Mouse (Mus musculus): Measurements from ENCODE around the gene Pax9. TPM values are rescaled to one million over a fixed set of nuclear protein-coding genes. Genes with fewer than 3 reads are reported as not detected.

Gene Pax9
- polyA plus RNA-seq (2012; rRNA removed): not detected in 2 replicates

GRCm38 (mm10) chr12:56691427-56692079 lies at the start of gene Pax9:
Gene Pax9, plus strand, starts transcription at chr12:56691767.
- peaks cover 78% of the 10 kb centered on the region for H3K27me3 ChIP-seq (ENCODE audit: control insufficient read depth, insufficient read depth, low read length)
- no peak within 1 kb of the TSS for H3K27ac ChIP-seq (ENCODE audit: insufficient read depth, low read depth, low read length)
- no peaks in the 10 kb centered on the region; the same call in none of the 2 replicates for H3K4me1 ChIP-seq (ENCODE audit: control insufficient read depth, insufficient read depth, insufficient read length, low read length)
- H3K4me3 ChIP-seq (ENCODE audit: low read depth, low read length): no peak within 1 kb of the TSS
- WGBS: 4% methylated on average over 40 of the region's 40 CpGs
- TF ChIP-seq POLR2A (IDR thresholded peaks at IDR 0.05; ENCODE audit: low read depth, low read length) (no peak), CTCF (IDR thresholded peaks at IDR 0.05; ENCODE audit: extremely low read depth, insufficient read length, insufficient replicate concordance, low read depth, low read length) (no peak)
- H3K36me3 ChIP-seq (ENCODE audit: control insufficient read depth, insufficient read depth, low read length): no peaks in the 10 kb centered on the region

GRCm38 (mm10) chr12:56669451-56670122 lies 22.0 kb upstream of the Pax9 start:
- no peak for TF ChIP-seq CTCF (IDR thresholded peaks at IDR 0.05; ENCODE audit: extremely low read depth, insufficient read length, insufficient replicate concordance, low read depth, low read length)
- TF ChIP-seq POLR2A (IDR thresholded peaks at IDR 0.05; ENCODE audit: low read depth, low read length): no peak
- no peak overlapping the region for H3K27ac ChIP-seq (ENCODE audit: insufficient read depth, low read depth, low read length)
- H3K27me3 ChIP-seq (ENCODE audit: control insufficient read depth, insufficient read depth, low read length): no peaks in the 10 kb centered on the region
- no peak overlapping the region for H3K4me3 ChIP-seq (ENCODE audit: low read depth, low read length)
- 86% methylated on average over 9 of the region's 9 CpGs for whole genome bisulfite sequencing
- no peaks in the 10 kb centered on the region for H3K36me3 ChIP-seq (ENCODE audit: control insufficient read depth, insufficient read depth, low read length)
- H3K4me1 ChIP-seq (ENCODE audit: control insufficient read depth, insufficient read depth, insufficient read length, low read length): no peaks in the 10 kb centered on the region

GRCm38 (mm10) chr12:56670795-56671194 lies 20.8 kb upstream of the Pax9 start:
- WGBS: 89% methylated on average over 9 of the region's 9 CpGs
- H3K36me3 ChIP-seq (ENCODE audit: control insufficient read depth, insufficient read depth, low read length): no peaks in the 10 kb centered on the region
- no peak overlapping the region for H3K27ac ChIP-seq (ENCODE audit: insufficient read depth, low read depth, low read length)
- H3K27me3 ChIP-seq (ENCODE audit: control insufficient read depth, insufficient read depth, low read length): no peaks in the 10 kb centered on the region
- H3K4me1 ChIP-seq (ENCODE audit: control insufficient read depth, insufficient read depth, insufficient read length, low read length): no peaks in the 10 kb centered on the region
- TF ChIP-seq POLR2A (IDR thresholded peaks at IDR 0.05; ENCODE audit: low read depth, low read length) (no peak), CTCF (IDR thresholded peaks at IDR 0.05; ENCODE audit: extremely low read depth, insufficient read length, insufficient replicate concordance, low read depth, low read length) (no peak)
- no peak overlapping the region for H3K4me3 ChIP-seq (ENCODE audit: low read depth, low read length)

- no peak overlapping the region for H3K4me3 ChIP-seq (ENCODE audit: low read depth, low read length)
- H3K4me1 ChIP-seq (ENCODE audit: control insufficient read depth, insufficient read depth, insufficient read length, low read length): no peaks in the 10 kb centered on the region
- TF ChIP-seq POLR2A (IDR thresholded peaks at IDR 0.05; ENCODE audit: low read depth, low read length) (no peak), CTCF (IDR thresholded peaks at IDR 0.05; ENCODE audit: extremely low read depth, insufficient read length, insufficient replicate concordance, low read depth, low read length) (peak; percentile 27; the same call in 1 of the 2 replicates)
- H3K36me3 ChIP-seq (ENCODE audit: control insufficient read depth, insufficient read depth, low read length): no peaks in the 10 kb centered on the region
- no peak overlapping the region for H3K27ac ChIP-seq (ENCODE audit: insufficient read depth, low read depth, low read length)
- 28% methylated on average over 3 of the region's 3 CpGs for WGBS
- H3K27me3 ChIP-seq (ENCODE audit: control insufficient read depth, insufficient read depth, low read length): 0 out of 2 replicates have a peak, but pooled peaks cover 2% of the 10 kb centered on the region
These were observed 16.8 kb upstream of the Pax9 start for GRCm38 (mm10) chr12:56674726-56675125.

GRCm38 (mm10) chr12:56677620-56678019 lies 13.9 kb upstream of the Pax9 start:
- WGBS: 52% methylated on average over 7 of the region's 7 CpGs
- no peaks in the 10 kb centered on the region for H3K36me3 ChIP-seq (ENCODE audit: control insufficient read depth, insufficient read depth, low read length)
- peaks cover 15% of the 10 kb centered on the region for H3K27me3 ChIP-seq (ENCODE audit: control insufficient read depth, insufficient read depth, low read length)
- no peaks in the 10 kb centered on the region for H3K4me1 ChIP-seq (ENCODE audit: control insufficient read depth, insufficient read depth, insufficient read length, low read length)
- H3K4me3 ChIP-seq (ENCODE audit: low read depth, low read length): no peak overlapping the region
- TF ChIP-seq POLR2A (IDR thresholded peaks at IDR 0.05; ENCODE audit: low read depth, low read length) (no peak), CTCF (IDR thresholded peaks at IDR 0.05; ENCODE audit: extremely low read depth, insufficient read length, insufficient replicate concordance, low read depth, low read length) (no peak)
- no peak overlapping the region for H3K27ac ChIP-seq (ENCODE audit: insufficient read depth, low read depth, low read length)

- H3K4me3 ChIP-seq (ENCODE audit: low read depth, low read length): no peak overlapping the region
- peaks cover 22% of the 10 kb centered on the region for H3K27me3 ChIP-seq (ENCODE audit: control insufficient read depth, insufficient read depth, low read length)
- no peaks in the 10 kb centered on the region for H3K36me3 ChIP-seq (ENCODE audit: control insufficient read depth, insufficient read depth, low read length)
- 4% methylated on average over 38 of the region's 38 CpGs for WGBS
- H3K27ac ChIP-seq (ENCODE audit: insufficient read depth, low read depth, low read length): no peak overlapping the region
- no peaks in the 10 kb centered on the region for H3K4me1 ChIP-seq (ENCODE audit: control insufficient read depth, insufficient read depth, insufficient read length, low read length)
- no peak for TF ChIP-seq CTCF (IDR thresholded peaks at IDR 0.05; ENCODE audit: extremely low read depth, insufficient read length, insufficient replicate concordance, low read depth, low read length)
- no peak for TF ChIP-seq POLR2A (IDR thresholded peaks at IDR 0.05; ENCODE audit: low read depth, low read length)
These were observed 10.3 kb upstream of the Pax9 start for GRCm38 (mm10) chr12:56681096-56681811.
